Mouse (Mus musculus): Measurements from ENCODE around the gene Icam2. TPM values are rescaled to one million over a fixed set of nuclear protein-coding genes. Genes with fewer than 3 reads are reported as not detected.

The Icam2 gene
- total and polyA plus RNA-seq, 3 experiments, result 3.4 to 42.6 (median 3.7) TPM

GRCm38 (mm10) chr11:106416331-106416730 is 28.5 kb upstream of the Icam2 start:
- no peaks in the 10 kb centered on the region for H3K27me3 ChIP-seq (ENCODE audit: insufficient read depth, low read length)
- no peak overlapping the region for H3K4me3 ChIP-seq (ENCODE audit: low read depth, low read length)
- H3K36me3 ChIP-seq (replicated peaks), result peaks cover 89% of the 10 kb centered on the region
- TF ChIP-seq TAL1 (conservative IDR thresholded peaks at IDR 0.05; ENCODE audit: low read depth, low read length) (no peak), GATA2 (IDR thresholded peaks at IDR 0.05; ENCODE audit: borderline replicate concordance, low read depth, low read length) (no peak), POLR2AphosphoS5 (IDR thresholded peaks at IDR 0.05; ENCODE audit: insufficient replicate concordance, low read depth, low read length) (no peak), CTCF (IDR thresholded peaks at IDR 0.05; ENCODE audit: low read depth, low read length) (no peak), GATA1 (IDR thresholded peaks at IDR 0.05; ENCODE audit: borderline replicate concordance, low read length) (no peak)
- DNase-seq (ENCODE audit: low spot score), result no peak
- H3K9me3 ChIP-seq (replicated peaks), result no peaks in the 10 kb centered on the region
- peaks cover 54% of the 10 kb centered on the region for H3K4me1 ChIP-seq (ENCODE audit: insufficient read depth, low read depth, low read length)
- no peak for ATAC-seq (ENCODE audit: extremely low read depth, insufficient number of reproducible peaks, low FRiP score, poor library complexity, severe bottlenecking)

GRCm38 (mm10) chr11:106412641-106413360 is 24.9 kb upstream of the Icam2 start:
- H3K4me3 ChIP-seq (ENCODE audit: low read depth, low read length), result no peak overlapping the region
- H3K27me3 ChIP-seq (ENCODE audit: insufficient read depth, low read length), result no peaks in the 10 kb centered on the region
- no peak for ATAC-seq (ENCODE audit: extremely low read depth, insufficient number of reproducible peaks, low FRiP score, poor library complexity, severe bottlenecking)
- H3K9me3 ChIP-seq (replicated peaks), result no peaks in the 10 kb centered on the region
- H3K36me3 ChIP-seq (replicated peaks), result peaks cover 89% of the 10 kb centered on the region
- TF ChIP-seq GATA1 (IDR thresholded peaks at IDR 0.05; ENCODE audit: borderline replicate concordance, low read length) (no peak), CTCF (IDR thresholded peaks at IDR 0.05; ENCODE audit: low read depth, low read length) (no peak), TAL1 (conservative IDR thresholded peaks at IDR 0.05; ENCODE audit: low read depth, low read length) (no peak), POLR2AphosphoS5 (IDR thresholded peaks at IDR 0.05; ENCODE audit: insufficient replicate concordance, low read depth, low read length) (no peak), GATA2 (IDR thresholded peaks at IDR 0.05; ENCODE audit: borderline replicate concordance, low read depth, low read length) (no peak)
- no peak for DNase-seq (ENCODE audit: low spot score)
- H3K4me1 ChIP-seq (ENCODE audit: insufficient read depth, low read depth, low read length), result peaks cover 33% of the 10 kb centered on the region

GRCm38 (mm10) chr11:106411157-106411556 is 23.3 kb upstream of the Icam2 start:
- Histone ChIP-seq H3K36me3 (replicated peaks) (peaks cover 88% of the 10 kb centered on the region), H3K9me3 (replicated peaks) (no peaks in the 10 kb centered on the region), H3K4me1 (ENCODE audit: insufficient read depth, low read depth, low read length) (peaks cover 27% of the 10 kb centered on the region), H3K27me3 (ENCODE audit: insufficient read depth, low read length) (no peaks in the 10 kb centered on the region), H3K4me3 (ENCODE audit: low read depth, low read length) (no peak overlapping the region)
- DNase-seq (ENCODE audit: low spot score) (no peak), ATAC-seq (ENCODE audit: extremely low read depth, insufficient number of reproducible peaks, low FRiP score, poor library complexity, severe bottlenecking) (no peak)
- TF ChIP-seq TAL1 (conservative IDR thresholded peaks at IDR 0.05; ENCODE audit: low read depth, low read length), result no peak
- TF ChIP-seq POLR2AphosphoS5 (IDR thresholded peaks at IDR 0.05; ENCODE audit: insufficient replicate concordance, low read depth, low read length), result no peak
- TF ChIP-seq CTCF (IDR thresholded peaks at IDR 0.05; ENCODE audit: low read depth, low read length), result no peak
- TF ChIP-seq GATA1 (IDR thresholded peaks at IDR 0.05; ENCODE audit: borderline replicate concordance, low read length), result no peak
- TF ChIP-seq GATA2 (IDR thresholded peaks at IDR 0.05; ENCODE audit: borderline replicate concordance, low read depth, low read length), result no peak

- peaks cover 88% of the 10 kb centered on the region for H3K36me3 ChIP-seq (replicated peaks)
These were observed 22.6 kb upstream of the Icam2 start for GRCm38 (mm10) chr11:106410507-106410906.

GRCm38 (mm10) chr11:106410011-106410410 is 22.1 kb upstream of the Icam2 start:
- DNase-seq (ENCODE audit: low spot score) (no peak), ATAC-seq (ENCODE audit: extremely low read depth, insufficient number of reproducible peaks, low FRiP score, poor library complexity, severe bottlenecking) (no peak)
- Histone ChIP-seq H3K27me3 (ENCODE audit: insufficient read depth, low read length) (no peaks in the 10 kb centered on the region), H3K36me3 (replicated peaks) (peaks cover 91% of the 10 kb centered on the region), H3K4me1 (ENCODE audit: insufficient read depth, low read depth, low read length) (peaks cover 25% of the 10 kb centered on the region), H3K9me3 (replicated peaks) (no peaks in the 10 kb centered on the region), H3K4me3 (ENCODE audit: low read depth, low read length) (no peak overlapping the region)
- TF ChIP-seq POLR2AphosphoS5 (IDR thresholded peaks at IDR 0.05; ENCODE audit: insufficient replicate concordance, low read depth, low read length), result no peak
- TF ChIP-seq CTCF (IDR thresholded peaks at IDR 0.05; ENCODE audit: low read depth, low read length), result no peak
- no peak for TF ChIP-seq GATA1 (IDR thresholded peaks at IDR 0.05; ENCODE audit: borderline replicate concordance, low read length)
- TF ChIP-seq TAL1 (conservative IDR thresholded peaks at IDR 0.05; ENCODE audit: low read depth, low read length), result no peak
- no peak for TF ChIP-seq GATA2 (IDR thresholded peaks at IDR 0.05; ENCODE audit: borderline replicate concordance, low read depth, low read length)

More at GRCm38 (mm10) chr11:106410507-106410906, 22.6 kb upstream of the Icam2 start:
- H3K4me3 ChIP-seq (ENCODE audit: low read depth, low read length), result no peak overlapping the region
- DNase-seq (ENCODE audit: low spot score) (no peak), ATAC-seq (ENCODE audit: extremely low read depth, insufficient number of reproducible peaks, low FRiP score, poor library complexity, severe bottlenecking) (no peak)
- H3K9me3 ChIP-seq (replicated peaks), result no peaks in the 10 kb centered on the region
- H3K27me3 ChIP-seq (ENCODE audit: insufficient read depth, low read length), result no peaks in the 10 kb centered on the region
- peaks cover 25% of the 10 kb centered on the region for H3K4me1 ChIP-seq (ENCODE audit: insufficient read depth, low read depth, low read length)
- no peak for TF ChIP-seq TAL1 (conservative IDR thresholded peaks at IDR 0.05; ENCODE audit: low read depth, low read length)
- no peak for TF ChIP-seq GATA1 (IDR thresholded peaks at IDR 0.05; ENCODE audit: borderline replicate concordance, low read length)
- TF ChIP-seq POLR2AphosphoS5 (IDR thresholded peaks at IDR 0.05; ENCODE audit: insufficient replicate concordance, low read depth, low read length), result no peak
- no peak for TF ChIP-seq CTCF (IDR thresholded peaks at IDR 0.05; ENCODE audit: low read depth, low read length)
- no peak for TF ChIP-seq GATA2 (IDR thresholded peaks at IDR 0.05; ENCODE audit: borderline replicate concordance, low read depth, low read length)

- ATAC-seq (ENCODE audit: extremely low read depth, insufficient number of reproducible peaks, low FRiP score, poor library complexity, severe bottlenecking) (no peak), DNase-seq (ENCODE audit: low spot score) (no peak)
- Histone ChIP-seq H3K9me3 (replicated peaks) (no peaks in the 10 kb centered on the region), H3K4me3 (ENCODE audit: low read depth, low read length) (no peak overlapping the region), H3K4me1 (ENCODE audit: insufficient read depth, low read depth, low read length) (peaks cover 2% of the 10 kb centered on the region; the same call in 1 of the 2 replicates), H3K36me3 (replicated peaks) (peaks cover 94% of the 10 kb centered on the region), H3K27me3 (ENCODE audit: insufficient read depth, low read length) (no peaks in the 10 kb centered on the region)
- no peak for TF ChIP-seq TAL1 (conservative IDR thresholded peaks at IDR 0.05; ENCODE audit: low read depth, low read length)
- TF ChIP-seq GATA1 (IDR thresholded peaks at IDR 0.05; ENCODE audit: borderline replicate concordance, low read length), result no peak
- TF ChIP-seq CTCF (IDR thresholded peaks at IDR 0.05; ENCODE audit: low read depth, low read length), result no peak
- no peak for TF ChIP-seq GATA2 (IDR thresholded peaks at IDR 0.05; ENCODE audit: borderline replicate concordance, low read depth, low read length)
- no peak for TF ChIP-seq POLR2AphosphoS5 (IDR thresholded peaks at IDR 0.05; ENCODE audit: insufficient replicate concordance, low read depth, low read length)
These were observed 10.6 kb upstream of the Icam2 start for GRCm38 (mm10) chr11:106398481-106398880.

Measured in G1E (cell line).